Comparison of ENCODE assay signal across 1 mouse cellular context in genomic region chr11:51969511-51969910, GRCm38 (mm10).
TF ChIP-seq lines count a peak whose summit lies in the region.

No protein-coding gene starts in this region.

TF ChIP-seq in CH12.LX, 34 proteins besides CTCF, POLR2A, EP300 and RAD21:
- TF ChIP-seq MAX (IDR thresholded peaks at IDR 0.05; ENCODE audit: low read length) (no peak), JUN (IDR thresholded peaks at IDR 0.05; ENCODE audit: insufficient read depth, low read depth, low read length) (no peak), TCF12 (IDR thresholded peaks at IDR 0.05; ENCODE audit: low read depth, low read length) (0 out of 2 replicates have a peak, but pooled peaks have one; percentile 16), SMC3 (IDR thresholded peaks at IDR 0.05; ENCODE audit: low read depth, low read length) (peak; percentile 12; the same call in 1 of the 2 replicates), ZKSCAN1 (IDR thresholded peaks at IDR 0.05; ENCODE audit: borderline replicate concordance, low read depth, low read length) (no peak), E2F4 (IDR thresholded peaks at IDR 0.05; ENCODE audit: insufficient replicate concordance, low read depth, low read length) (no peak), USF1 (IDR thresholded peaks at IDR 0.05; ENCODE audit: low read depth, low read length) (no peak), ZNF384 (IDR thresholded peaks at IDR 0.05; ENCODE audit: low read depth, low read length) (no peak)
TF ChIP-seq in CH12.LX: peak in this region for 2.
